Mouse (Mus musculus) forebrain, embryonic 14.5 days (tissue): ENCODE results near the gene Pip5k1b. TPM values are rescaled to one million over a fixed set of nuclear protein-coding genes. Genes with fewer than 3 reads are reported as not detected.
A peak's percentile ranks its signal among the peaks of the same experiment; 100 is the strongest.

Experiments
- ATAC-seq: fragments of 200-750 bp; cut with Nextera tagmentation; 2 replicates; pipeline ENCODE4 v1.8.0; 2017; ENCODE audit warnings: mild to moderate bottlenecking, moderate library complexity
- DNase-seq: peaks from one replicate; pipeline ENCODE4 v3.0.0-alpha.2; 2015; ENCODE audit warnings: low spot score
- H3K27ac ChIP-seq: fragments of 300-500 bp; sonication (generic); 2 replicates; pipeline ENCODE4 v1.5.1; 2014; ENCODE audit warnings: low read depth, mild to moderate bottlenecking, control low read depth, low read length, moderate library complexity
- H3K27me3 ChIP-seq: fragments of 300-500 bp; sonication (generic); replicated peaks from 2 replicates; pipeline ENCODE4 v1.6.1; 2014; ENCODE audit warnings: low read length, control low read depth, mixed read lengths; ENCODE audit not compliant: control insufficient read depth, insufficient read depth
- H3K36me3 ChIP-seq: fragments of 300-500 bp; sonication (generic); 2 replicates; pipeline ENCODE4 v1.6.1; 2014; ENCODE audit warnings: low read length, control low read depth; ENCODE audit not compliant: control insufficient read depth, insufficient read depth
- H3K4me1 ChIP-seq: fragments of 300-500 bp; sonication (generic); 2 replicates; pipeline ENCODE4 v1.6.1; 2014; ENCODE audit warnings: antibody characterized with exemption, low read length, control low read depth; ENCODE audit not compliant: control insufficient read depth, insufficient read depth
- H3K4me2 ChIP-seq: fragments of 300-500 bp; sonication (generic); 2 replicates; pipeline ENCODE4 v1.6.1; 2014; ENCODE audit warnings: mild to moderate bottlenecking, control low read depth, low read length
- H3K4me3 ChIP-seq: fragments of 300-500 bp; sonication (generic); 2 replicates; pipeline ENCODE4 v1.5.1; 2014; ENCODE audit warnings: low read depth, low read length, control low read depth
- H3K9ac ChIP-seq: fragments of 300-500 bp; sonication (generic); 2 replicates; pipeline ENCODE4 v1.6.1; 2014; ENCODE audit warnings: mild to moderate bottlenecking, low read length, control low read depth, moderate library complexity
- H3K9me3 ChIP-seq: fragments of 300-500 bp; sonication (generic); replicated peaks from 2 replicates; pipeline ENCODE4 v1.6.1; 2016; ENCODE audit warnings: low read length, control low read depth, mixed read lengths; ENCODE audit not compliant: control insufficient read depth
- WGBS: fragments of 180-500 bp; shearing (Covaris S2); extraction: QIAGEN DNeasy Blood & Tissue Kit; methylation state at CpG from one replicate; pipeline ENCODE4 v1.1.7; 2014; 5-methylcytosine and 5-hydroxymethylcytosine counted together
- polyA plus RNA-seq: library from polyadenylated mRNA; unstranded; fragments of >200 nt; fragmentation: Nextera tagmentation; extraction: Ambion mirVana; gene quantifications from 2 replicates; pipeline ENCODE4 v1.2.1, GENCODE M21; 2014

Gene Pip5k1b
- polyA plus RNA-seq, 1 experiment from 2014 or later = 2.1 TPM

GRCm38 (mm10) chr19:24550778-24551177, 4.9 kb downstream of the Pip5k1b start:
- no peaks in the 10 kb centered on the region for H3K4me1 ChIP-seq
- H3K4me3 ChIP-seq = no peak overlapping the region
- no peaks in the 10 kb centered on the region for H3K27me3 ChIP-seq
- DNase-seq (no peak), ATAC-seq (no peak)
- no peak overlapping the region for H3K27ac ChIP-seq
- H3K36me3 ChIP-seq = no peaks in the 10 kb centered on the region
- 79% methylated on average over 7 of the region's 7 CpGs for WGBS
- no peak overlapping the region for H3K9ac ChIP-seq
- H3K4me2 ChIP-seq = no peak overlapping the region
- H3K9me3 ChIP-seq = no peaks in the 10 kb centered on the region

- 94% methylated on average over 2 of the region's 2 CpGs for WGBS
- Histone ChIP-seq H3K9ac (no peak overlapping the region), H3K4me2 (no peak overlapping the region), H3K27ac (no peak overlapping the region), H3K36me3 (no peaks in the 10 kb centered on the region), H3K4me3 (no peak overlapping the region), H3K4me1 (no peaks in the 10 kb centered on the region), H3K27me3 (no peaks in the 10 kb centered on the region), H3K9me3 (no peaks in the 10 kb centered on the region)
- DNase-seq (no peak), ATAC-seq (no peak)
Measured at GRCm38 (mm10) chr19:24550016-24550415, 5.7 kb downstream of the Pip5k1b start.

- Histone ChIP-seq H3K9me3 (no peaks in the 10 kb centered on the region), H3K27ac (no peak overlapping the region), H3K4me2 (no peak overlapping the region), H3K9ac (no peak overlapping the region), H3K36me3 (no peaks in the 10 kb centered on the region), H3K27me3 (no peaks in the 10 kb centered on the region), H3K4me1 (no peaks in the 10 kb centered on the region), H3K4me3 (no peak overlapping the region)
- 94% methylated on average over 9 of the region's 9 CpGs for WGBS
- DNase-seq = no peak
- ATAC-seq = no peak
Measured at GRCm38 (mm10) chr19:24548337-24548736, 7.3 kb downstream of the Pip5k1b start.

- Histone ChIP-seq H3K27ac (no peak overlapping the region), H3K36me3 (no peaks in the 10 kb centered on the region), H3K4me1 (no peaks in the 10 kb centered on the region), H3K27me3 (no peaks in the 10 kb centered on the region), H3K4me2 (no peak overlapping the region), H3K9me3 (no peaks in the 10 kb centered on the region), H3K9ac (no peak overlapping the region), H3K4me3 (no peak overlapping the region)
- ATAC-seq = no peak
- 91% methylated on average over 10 of the region's 10 CpGs for WGBS
- DNase-seq = no peak
Measured at GRCm38 (mm10) chr19:24546153-24546552, 9.5 kb downstream of the Pip5k1b start.

- 72% methylated on average over 14 of the region's 14 CpGs for WGBS
- ATAC-seq (no peak), DNase-seq (no peak)
- Histone ChIP-seq H3K4me1 (no peaks in the 10 kb centered on the region), H3K27me3 (no peaks in the 10 kb centered on the region), H3K4me2 (no peak overlapping the region), H3K9me3 (no peaks in the 10 kb centered on the region), H3K4me3 (no peak overlapping the region), H3K27ac (no peak overlapping the region), H3K36me3 (no peaks in the 10 kb centered on the region), H3K9ac (no peak overlapping the region)
Measured at GRCm38 (mm10) chr19:24543386-24544350, 12.0 kb downstream of the Pip5k1b start.

- H3K4me2 ChIP-seq = no peak overlapping the region
- ATAC-seq (no peak), DNase-seq (no peak)
- no peaks in the 10 kb centered on the region for H3K4me1 ChIP-seq
- H3K9me3 ChIP-seq = no peaks in the 10 kb centered on the region
- H3K27ac ChIP-seq = no peak overlapping the region
- no peaks in the 10 kb centered on the region for H3K27me3 ChIP-seq
- H3K9ac ChIP-seq = no peak overlapping the region
- H3K4me3 ChIP-seq = no peak overlapping the region
- 89% methylated on average over 7 of the region's 7 CpGs for WGBS
- no peaks in the 10 kb centered on the region for H3K36me3 ChIP-seq
Measured at GRCm38 (mm10) chr19:24542293-24542675, 13.4 kb downstream of the Pip5k1b start.

- 64% methylated on average over 17 of the region's 17 CpGs for WGBS
- peak; percentile 27 for DNase-seq
- no peaks in the 10 kb centered on the region for H3K27me3 ChIP-seq
- no peak overlapping the region for H3K4me2 ChIP-seq
- H3K27ac ChIP-seq = no peak overlapping the region
- H3K36me3 ChIP-seq = no peaks in the 10 kb centered on the region
- no peaks in the 10 kb centered on the region for H3K4me1 ChIP-seq
- no peaks in the 10 kb centered on the region for H3K9me3 ChIP-seq
- no peak for ATAC-seq
- H3K9ac ChIP-seq = no peak overlapping the region
- H3K4me3 ChIP-seq = no peak overlapping the region
Measured at GRCm38 (mm10) chr19:24541669-24542292, 13.9 kb downstream of the Pip5k1b start.

- ATAC-seq (no peak), DNase-seq (no peak)
- Histone ChIP-seq H3K4me2 (no peak overlapping the region), H3K27ac (no peak overlapping the region), H3K4me3 (no peak overlapping the region), H3K27me3 (no peaks in the 10 kb centered on the region), H3K36me3 (no peaks in the 10 kb centered on the region), H3K9ac (no peak overlapping the region), H3K4me1 (no peaks in the 10 kb centered on the region), H3K9me3 (no peaks in the 10 kb centered on the region)
- 94% methylated on average over 10 of the region's 10 CpGs for WGBS
Measured at GRCm38 (mm10) chr19:24540952-24541668, 14.6 kb downstream of the Pip5k1b start.
